Mouse (Mus musculus) testis, postnatal 10 days (tissue): ENCODE measurements at regions not wholly inside any gene's neighbourhood (a gene's known extent, or its start where the extent isn't known, plus 50 kb on each side); places are given as distances from the start of the nearest gene placed in this dataset.

Experiments used
- DNase-seq: peaks from one replicate; pipeline ENCODE4 v3.0.0; 2021; ENCODE audit warnings: low spot score

DNA sequence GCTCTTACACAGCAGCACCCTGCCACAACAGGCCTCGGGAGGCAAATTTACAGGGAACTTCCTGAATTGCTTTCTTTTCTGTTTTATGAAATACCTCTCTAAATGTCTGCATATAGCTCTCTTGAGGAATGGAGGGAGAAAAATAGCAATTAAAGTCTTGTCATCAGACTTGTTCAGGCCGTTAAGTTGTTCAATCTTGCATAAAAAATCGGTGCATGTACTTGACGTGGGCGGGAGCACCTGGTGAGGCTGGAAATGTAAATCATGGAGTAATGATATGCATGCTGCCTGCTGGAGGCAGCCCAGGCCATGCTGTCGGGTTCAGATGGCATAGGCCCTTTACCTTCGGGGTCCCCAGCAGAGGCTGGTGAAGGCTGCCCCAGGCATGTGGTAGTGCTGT lies 153.6 kb upstream of the A530016L24Rik start:
- no peak for DNase-seq

DNA sequence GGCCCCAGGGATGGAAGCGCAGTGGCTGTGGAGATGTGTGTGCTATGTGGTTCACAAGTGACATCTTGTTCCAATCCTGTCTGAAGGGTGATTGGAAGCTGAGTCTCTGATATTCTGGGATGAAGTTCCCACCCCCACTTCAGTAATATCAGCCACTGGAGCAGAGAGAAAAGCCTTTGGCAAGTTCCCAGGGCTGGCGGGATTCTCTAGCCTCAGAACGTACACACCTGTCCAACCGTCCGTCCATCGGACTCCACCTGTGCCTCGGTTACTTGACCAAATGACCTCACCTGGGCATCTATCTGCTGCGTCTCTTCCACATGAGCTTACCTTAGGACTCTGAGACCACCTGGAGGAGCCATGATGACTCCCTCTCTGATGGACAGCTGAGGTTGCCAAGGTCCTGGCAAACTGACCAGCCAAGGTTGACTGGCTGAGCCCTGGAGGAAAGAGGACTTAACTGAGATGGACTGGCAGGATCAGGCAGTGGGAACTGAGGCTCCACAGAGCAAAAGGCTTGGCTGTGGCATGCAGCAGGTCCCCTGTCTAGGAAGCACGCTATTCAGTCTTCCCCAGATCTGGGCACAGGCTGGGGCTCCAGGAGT lies 152.5 kb upstream of the A530016L24Rik start:
- DNase-seq = no peak

DNA sequence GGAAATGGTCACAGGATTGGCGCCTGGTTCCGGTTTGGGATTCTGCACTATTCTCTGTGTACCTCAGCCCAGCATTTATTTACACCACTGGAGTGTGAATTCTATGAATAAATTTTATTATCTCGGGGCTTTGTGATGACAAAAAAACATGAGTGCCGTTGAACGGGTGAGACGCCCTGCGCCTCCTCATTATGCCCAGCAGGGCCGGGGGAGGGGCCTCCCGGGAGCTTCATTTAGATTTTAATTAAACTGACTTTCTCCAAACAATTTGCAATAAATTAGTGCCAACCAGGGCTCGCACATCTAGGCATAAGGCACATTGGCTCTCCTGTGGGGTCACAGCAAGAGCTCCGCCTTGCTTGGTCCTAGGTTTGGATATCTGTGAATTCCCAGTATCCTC lies 151.8 kb upstream of the A530016L24Rik start:
- no peak for DNase-seq

DNA sequence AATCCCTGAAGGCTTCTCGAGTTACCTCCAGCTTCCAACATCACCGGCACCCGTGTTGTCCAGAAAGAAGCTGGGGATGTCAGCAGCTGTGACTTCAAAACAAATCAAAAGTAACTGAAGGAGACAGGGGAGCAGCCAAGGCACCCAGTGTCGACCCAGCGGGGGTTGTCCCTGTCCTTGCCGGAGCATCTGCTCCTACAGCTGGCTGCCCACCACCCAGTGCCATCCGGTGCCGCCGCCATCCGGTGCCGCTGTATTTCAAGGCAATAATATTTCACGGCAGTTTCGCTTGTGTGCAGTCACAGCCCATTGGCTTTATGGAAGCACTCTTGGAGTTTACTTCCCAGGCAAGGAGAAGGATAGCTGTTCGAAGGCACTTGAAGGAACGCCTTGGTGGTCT lies 150.3 kb upstream of the A530016L24Rik start:
- DNase-seq = no peak

DNA sequence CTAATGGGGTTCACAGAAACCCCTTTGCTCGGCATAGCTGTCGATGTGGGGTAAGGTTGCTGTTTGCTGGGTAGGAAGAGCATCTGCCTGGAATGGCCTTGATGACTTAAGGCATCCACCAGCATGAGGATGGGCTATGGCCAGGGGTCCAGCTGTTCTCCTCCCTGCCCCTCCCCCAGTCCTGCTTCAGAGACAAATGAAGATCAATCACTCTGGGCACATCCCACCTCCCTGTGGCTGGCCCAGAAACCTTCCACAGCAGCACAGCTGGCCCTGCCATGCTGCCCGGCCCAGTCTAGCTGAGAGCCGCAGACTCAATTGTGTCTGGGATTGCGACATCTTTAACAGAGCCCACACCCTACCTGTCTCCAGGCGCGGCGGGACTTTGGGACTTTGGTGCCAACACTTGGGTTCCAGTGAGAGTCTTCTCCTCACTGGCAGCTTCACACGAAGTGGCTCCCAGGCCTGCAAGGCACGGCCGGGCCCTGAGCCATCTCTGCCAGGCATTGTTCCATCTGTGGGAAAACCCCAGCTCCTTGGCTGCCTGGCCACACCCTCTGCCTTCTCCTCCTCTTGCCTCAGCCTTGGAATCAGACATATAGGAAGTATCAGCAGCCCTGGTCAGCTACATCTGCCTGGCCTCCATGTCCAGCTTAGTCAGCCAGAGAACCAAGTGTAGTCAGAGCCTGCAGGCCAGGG lies 149.6 kb upstream of the A530016L24Rik start:
- no peak for DNase-seq

DNA sequence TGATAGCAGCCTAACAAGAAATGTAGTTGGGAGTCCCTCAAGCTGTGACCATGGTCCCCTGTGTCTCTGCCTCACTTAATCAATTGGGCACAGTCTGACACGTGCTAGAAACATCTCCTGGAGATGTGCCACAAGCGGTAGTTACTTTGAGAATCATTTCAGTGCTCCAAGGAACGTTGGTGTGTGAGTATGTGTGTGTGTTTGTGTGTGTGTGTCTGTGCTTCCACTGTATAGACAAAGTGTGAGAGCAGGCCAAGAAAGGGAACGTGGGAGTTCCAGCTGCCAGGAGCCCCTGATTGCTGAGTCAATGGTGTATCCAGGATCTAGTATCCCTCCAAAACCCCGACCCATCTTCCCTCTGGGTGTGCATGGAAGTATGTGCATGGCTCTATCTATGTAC lies 149.0 kb upstream of the A530016L24Rik start:
- DNase-seq = no peak

DNA sequence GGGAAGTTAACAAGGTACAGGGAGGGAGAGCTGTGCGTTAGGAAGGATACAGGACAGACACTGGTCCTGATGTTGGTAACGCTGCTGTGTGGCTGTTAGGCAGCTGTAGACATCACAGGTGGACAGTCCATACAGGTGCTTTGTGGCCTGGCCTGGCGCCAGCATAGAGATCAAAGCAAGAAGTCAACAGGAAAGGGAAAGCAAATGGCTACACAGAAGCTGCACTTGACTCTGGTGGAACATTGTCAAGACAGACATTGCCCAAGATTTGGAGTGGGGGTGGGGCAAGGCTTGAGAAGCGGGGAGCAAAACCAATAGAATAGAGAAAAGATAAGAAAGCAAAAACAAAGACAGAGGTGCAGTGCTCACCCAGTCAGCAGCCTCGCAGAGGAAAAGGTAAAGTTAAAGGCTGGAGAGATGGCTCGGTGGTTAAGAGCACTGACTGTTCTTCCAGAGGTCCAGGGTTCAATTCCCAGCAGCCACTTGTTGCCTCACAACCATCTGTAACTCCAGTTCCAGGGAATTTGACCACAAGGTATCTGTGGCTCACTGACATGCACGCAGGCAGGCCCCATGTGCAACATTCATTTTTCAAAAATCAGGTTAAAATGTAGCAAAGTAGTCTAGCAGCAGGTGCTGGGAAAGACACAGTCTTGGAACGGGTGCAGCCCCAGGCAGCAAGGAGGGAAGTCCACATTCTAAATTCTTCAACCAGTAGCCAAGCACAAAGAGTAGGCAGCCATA lies 147.3 kb upstream of the A530016L24Rik start:
- no peak for DNase-seq

DNA sequence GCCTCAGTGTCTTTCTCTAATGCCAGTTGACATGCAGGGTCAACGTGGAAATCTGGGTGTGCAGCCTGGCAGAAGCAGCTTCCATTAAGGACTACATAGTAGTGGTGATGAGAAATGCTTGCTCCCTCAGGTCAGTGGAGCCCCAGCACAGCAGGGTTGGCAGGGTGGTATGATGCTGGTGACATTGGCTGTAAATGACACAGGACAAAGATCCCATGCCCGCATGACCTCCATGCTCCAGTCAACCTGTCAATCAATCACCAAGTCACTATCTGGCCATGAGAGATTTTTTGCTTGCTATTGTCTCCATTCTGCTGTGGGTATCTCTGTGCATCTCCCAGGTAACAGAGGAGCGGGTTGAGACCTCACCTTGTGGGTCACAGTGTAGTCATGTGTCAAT lies 146.2 kb upstream of the A530016L24Rik start:
- DNase-seq = no peak

DNA sequence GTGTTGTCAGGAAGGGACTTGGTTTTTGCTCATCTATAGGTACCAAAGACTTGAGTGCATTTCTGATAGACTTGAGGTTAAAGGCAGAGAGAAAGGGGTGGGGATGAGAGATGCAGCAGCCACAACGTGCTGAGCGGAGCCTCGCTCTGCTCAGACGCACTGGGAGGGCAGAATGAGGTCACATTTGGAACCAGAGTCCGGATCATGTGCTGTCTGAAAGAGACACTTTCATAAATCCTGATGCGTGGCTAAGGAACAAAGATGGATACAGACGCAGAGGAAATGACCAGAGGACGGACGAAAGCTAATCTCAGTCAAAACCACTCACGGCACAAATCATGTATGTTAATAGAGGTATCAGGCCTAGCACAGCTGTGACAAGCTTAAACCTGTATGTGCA lies 145.0 kb upstream of the A530016L24Rik start:
- no peak for DNase-seq

DNA sequence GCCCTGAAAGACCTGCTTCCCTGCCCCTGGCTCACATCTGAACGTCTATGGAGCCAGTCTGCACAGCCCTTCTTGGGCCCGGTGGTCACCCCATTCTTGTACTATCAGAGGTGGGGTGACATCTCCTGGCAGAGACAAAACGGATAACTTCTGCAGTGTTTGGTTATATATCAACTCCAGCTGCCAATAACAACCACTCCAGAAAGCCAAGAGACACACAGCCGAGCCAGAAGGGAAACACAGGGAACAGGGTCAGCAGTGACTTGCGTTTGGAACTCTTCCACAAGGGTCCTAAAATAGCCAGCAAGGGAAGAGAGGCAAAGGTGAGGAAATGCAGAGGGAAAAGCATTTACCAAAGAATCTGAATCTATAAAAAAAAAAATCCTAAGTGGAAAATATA lies 143.5 kb upstream of the A530016L24Rik start:
- DNase-seq = no peak

DNA sequence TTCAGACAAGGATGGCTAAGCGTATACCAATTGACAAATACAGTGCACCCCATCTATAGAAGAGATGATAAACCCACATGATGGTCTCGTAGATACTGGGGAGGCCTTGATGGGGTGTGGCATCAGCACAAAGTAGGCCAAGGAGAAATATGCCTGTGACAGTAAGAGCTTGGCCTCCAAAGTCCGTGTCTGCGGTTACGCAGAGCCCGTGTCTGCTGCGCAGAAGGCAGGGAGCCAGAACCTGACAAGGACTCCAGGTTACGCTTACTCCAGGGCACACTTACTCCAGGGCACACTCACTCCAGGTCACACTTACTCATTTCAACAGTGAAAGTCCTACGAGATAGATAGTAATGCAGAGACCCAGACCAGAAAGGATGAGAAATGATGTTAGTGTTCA lies 141.1 kb upstream of the A530016L24Rik start:
- DNase-seq = no peak

DNA sequence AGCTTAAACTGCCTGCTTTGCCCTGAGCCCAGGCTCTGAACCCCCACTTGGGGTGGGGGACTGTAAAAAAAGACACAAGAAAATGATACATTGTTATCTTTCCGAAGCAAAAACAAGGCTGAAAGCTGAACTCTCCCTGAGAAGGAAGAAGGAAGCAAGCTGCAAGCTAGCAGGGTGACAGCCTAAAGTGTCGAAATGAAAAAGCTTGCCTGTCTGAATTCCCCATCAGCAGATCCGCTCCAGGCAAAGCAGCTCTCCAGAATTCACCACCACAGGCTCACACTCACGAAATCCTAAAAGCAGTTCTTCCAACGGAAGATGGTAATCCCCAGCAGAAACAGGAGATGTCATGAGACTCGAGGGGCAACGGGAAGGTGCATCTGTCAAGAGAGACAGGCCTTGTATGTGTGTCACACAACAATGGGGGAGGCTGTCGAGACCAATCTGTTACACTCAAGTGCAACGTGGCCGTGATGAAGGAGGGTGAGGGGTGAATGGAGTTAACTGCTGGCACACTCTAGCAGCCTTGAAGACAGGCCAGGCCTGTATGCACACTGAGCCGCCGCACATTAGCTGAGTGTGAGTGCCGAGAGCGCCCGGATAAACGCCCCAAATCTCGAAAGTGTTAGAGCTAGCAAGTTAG lies 139.5 kb upstream of the A530016L24Rik start:
- DNase-seq = no peak

DNA sequence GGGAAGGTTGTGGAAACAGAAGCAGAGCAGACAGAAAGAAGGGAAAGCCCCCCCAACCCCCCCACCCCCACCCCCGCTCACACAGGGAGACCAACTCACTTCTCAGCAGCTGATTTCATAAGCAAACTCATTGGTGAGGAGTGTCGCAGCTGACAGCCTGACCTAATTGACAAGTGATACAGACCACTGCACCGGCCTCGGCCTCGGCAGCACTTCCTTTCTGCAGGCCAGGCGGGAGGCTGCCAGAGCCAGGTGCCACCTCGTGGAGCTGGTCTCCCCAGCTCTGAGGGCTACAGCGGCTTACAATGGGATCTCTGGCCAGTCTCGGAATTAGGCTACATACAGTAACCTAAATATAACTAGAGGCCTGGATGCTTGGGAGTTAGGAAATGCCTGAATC lies 138.5 kb upstream of the A530016L24Rik start:
- DNase-seq = no peak

DNA sequence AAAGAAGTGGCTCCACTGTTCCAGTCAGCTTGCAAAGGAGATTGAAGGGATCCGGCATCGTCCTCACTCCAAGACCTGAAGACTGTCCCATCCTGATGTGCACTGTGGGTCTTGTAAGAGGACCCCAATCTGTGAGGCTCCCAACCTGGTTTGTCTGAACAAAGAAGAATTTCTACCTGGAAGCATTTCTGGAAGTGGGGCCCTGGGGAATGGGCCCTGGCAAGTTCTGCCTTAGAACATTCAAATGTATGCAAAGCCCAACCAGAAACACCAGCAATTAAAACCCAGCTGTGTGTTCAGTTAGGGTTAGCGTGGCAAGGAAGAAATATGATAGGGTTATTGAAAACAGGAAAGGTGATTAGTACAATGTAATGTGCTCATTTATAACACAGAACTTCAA lies 125.9 kb upstream of the A530016L24Rik start:
- no peak for DNase-seq

DNA sequence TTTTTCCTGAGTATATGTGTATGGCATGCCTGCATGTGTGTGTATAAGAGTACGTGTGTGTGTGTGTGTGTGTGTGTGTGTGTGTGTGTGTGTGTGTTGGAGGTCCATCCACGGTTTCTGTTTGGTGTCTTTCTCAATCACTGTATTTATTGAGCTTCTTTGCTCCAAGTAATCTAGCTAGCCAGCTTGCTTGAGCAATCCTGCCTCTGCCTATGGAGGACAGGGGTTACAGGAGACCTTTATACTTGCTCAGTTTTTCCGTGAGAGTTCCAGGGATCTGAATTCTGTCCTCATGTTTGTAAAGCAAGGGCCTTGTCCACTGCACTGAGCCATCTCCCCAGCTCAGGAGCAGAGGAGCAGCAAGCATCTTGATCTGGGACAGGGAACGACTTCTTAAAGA lies 122.0 kb upstream of the A530016L24Rik start:
- DNase-seq = no peak

DNA sequence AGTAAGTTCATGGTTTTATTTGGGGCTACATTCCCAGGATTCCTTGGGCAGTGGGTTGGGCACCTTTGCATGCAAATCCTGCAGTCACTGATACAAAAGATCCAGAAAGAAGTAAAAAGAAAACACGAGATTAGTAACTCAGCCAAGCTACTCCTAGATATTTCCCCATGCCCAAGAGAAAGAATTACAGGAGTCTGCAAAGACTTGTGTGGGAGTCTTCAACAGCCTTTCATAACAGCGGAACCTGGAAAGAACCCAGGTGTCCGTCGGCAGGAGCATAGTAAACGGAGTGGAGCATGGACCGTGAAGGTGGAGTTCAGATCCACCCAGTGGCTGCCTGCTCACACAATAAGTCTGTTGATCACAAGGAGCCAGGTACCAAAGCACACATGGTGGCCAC lies 121.1 kb upstream of the A530016L24Rik start:
- no peak for DNase-seq

DNA sequence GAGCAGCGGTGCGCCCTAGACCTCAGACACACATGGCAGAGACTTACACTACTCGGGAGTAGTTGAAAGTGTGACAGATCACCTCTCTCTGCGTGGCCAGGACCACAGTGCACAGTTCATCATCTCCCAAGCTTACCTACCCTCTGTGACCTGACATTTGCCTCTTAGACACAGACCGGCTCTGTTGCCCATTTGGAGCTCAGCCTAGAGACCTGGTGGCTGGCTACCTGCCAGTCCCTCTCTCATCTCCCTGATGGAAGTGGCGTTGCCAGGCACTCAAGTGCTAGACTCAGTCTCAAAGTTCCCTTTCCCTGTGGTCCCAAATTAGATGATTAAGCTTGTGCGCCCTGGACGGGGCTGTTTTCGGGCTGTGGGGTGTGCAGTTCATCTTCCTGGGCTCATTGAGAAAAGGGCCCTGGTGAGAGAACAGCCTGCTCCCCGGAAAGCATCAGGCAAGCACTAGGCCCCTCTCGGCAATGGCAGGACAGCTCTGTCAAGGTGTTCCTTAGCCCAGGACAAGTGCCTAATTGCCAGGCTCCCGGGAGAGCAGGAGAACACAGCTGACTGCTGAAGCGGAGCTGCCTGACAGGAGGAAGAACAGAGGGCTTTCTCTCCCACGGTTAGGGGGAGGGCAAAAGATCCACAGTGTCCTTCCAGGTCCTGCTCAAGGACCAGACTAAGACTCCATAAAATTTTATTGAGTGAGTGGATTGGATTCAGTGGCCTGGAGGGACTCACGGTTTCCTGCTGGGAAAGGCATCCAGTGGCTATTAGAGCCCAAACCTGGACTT lies 119.5 kb upstream of the A530016L24Rik start:
- DNase-seq = no peak

DNA sequence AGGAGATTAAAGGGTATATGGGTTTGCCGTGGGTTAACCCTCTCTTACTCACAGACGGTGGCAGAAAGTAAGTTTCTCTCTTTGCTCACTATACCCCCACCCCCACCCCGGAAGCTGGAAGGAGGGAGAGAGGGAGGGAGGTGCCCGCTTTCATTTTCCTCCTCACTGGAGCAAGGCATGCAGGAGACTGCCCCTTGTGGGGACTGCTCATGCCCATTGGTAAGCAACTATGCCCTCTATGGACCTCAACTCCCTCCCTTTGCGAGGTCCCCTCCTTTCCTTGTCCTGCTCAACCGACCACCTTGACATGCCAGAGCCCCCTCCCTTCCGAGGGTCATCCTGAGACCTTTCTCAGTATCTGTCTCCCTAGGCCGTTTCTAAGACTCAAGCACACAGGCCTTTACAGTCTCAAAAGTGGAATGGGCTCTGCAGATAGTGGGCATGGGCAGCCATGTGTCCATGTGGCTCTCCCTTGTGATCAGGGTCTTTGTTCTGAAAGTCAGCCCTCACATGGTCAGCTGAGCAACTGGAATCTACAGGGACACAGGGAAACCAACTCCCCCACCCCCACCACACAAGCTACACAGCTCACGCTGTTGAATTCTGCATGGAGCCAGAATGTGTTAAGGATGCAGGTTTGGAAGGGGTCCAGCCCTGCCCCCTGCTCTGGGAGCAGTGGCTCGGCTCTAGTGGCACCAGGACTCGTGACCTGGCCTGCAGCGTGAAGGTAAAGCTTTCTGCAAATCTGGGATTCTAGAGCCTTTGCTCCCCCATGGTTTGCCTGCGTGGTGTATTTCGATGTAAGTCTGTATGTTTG lies 116.8 kb upstream of the A530016L24Rik start:
- no peak for DNase-seq

DNA sequence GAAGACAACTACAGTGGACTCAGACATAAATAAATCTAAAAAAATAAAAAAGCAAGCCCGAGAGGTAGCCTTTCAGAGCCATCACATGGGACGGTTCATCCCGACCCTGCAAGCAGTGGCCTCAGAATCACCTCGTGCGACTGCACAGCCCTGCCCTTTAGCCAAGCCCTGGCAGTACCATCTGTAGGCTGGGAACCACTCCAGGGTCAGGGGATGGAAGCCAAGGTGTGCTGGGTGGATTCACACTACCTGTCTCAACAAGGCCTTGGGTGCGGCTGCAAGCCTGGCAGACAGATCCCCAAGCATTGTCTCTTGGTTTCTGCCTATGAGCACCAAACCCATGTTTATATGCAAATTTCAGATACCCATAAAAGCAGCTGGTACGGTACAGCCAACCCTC lies 115.3 kb upstream of the A530016L24Rik start:
- peak; percentile 41 for DNase-seq

DNA sequence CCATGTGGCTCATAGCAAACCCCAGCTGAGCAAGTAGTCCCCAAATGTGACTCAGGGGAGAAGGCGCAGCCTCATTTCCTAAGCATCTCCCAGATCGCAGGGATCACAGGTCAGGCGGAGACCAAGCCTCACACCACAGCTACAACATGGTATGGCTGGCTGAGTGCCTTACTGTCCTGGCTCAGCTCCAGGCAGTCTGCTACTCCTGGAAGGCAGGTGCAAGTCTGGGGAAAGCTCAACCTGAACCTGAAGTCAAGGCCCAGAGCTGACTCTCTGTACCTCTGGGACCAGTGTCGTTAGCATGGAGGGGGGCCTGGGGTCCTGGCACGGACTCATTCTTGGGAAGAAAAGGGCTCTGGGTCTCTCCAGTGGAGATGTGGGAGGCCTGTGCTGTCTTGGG lies 113.0 kb upstream of the A530016L24Rik start:
- no peak for DNase-seq

DNA sequence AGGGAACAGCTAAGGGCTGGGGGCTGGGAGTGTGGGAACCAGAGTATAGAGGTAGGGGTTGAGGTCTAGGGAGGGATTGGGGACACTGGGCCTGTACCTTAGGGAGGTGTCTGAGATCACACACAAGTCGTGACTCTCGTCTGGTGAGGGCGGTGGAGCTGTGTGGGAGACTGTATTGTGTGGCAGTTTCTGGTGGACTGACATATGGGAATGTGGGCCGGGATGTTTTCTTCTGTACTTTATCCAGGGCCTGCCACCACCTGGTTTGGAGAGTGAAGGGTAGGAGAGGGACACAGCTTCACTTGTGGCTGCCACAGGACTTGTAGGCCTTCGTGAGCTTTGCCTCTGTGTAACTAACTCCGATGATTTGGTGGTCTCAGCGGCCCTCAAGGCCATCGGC lies 112.5 kb upstream of the A530016L24Rik start:
- no peak for DNase-seq
